Mouse (Mus musculus): ENCODE measurements around the gene Lgalsl. TPM values are rescaled to one million over a fixed set of nuclear protein-coding genes. Genes with fewer than 3 reads are reported as not detected.

Gene Lgalsl
- total and polyA plus RNA-seq, 3 experiments, result 8.1 to 22.7 (median 16.4) TPM

DNA sequence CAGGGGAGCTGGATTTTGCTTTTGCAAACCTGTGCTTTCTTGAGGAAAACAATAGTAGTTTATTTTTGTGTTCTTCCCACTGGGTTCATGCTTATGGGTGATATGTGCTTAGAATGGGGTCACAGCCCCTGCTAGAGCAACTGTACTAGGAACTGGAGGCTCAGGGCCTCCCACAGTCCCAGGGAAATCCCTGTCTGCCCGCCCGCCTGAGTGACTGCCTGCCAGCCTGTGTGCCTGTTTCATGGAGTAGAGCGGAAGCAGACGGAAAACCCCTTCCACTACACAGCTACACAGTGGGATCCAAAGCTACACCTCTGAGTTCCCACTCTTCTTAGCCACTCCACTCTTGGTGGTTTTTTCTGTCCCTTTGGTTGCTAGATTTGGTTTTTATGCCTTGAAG lies 27.1 kb upstream of the Lgalsl start:
- TF ChIP-seq NELFE (IDR thresholded peaks at IDR 0.05; ENCODE audit: low read depth, low read length) (no peak), TBP (conservative IDR thresholded peaks at IDR 0.05; ENCODE audit: low read depth, low read length) (no peak), ZKSCAN1 (IDR thresholded peaks at IDR 0.05; ENCODE audit: borderline replicate concordance, low read depth, low read length) (no peak), SMC3 (IDR thresholded peaks at IDR 0.05; ENCODE audit: low read depth, low read length) (no peak), MXI1 (IDR thresholded peaks at IDR 0.05; ENCODE audit: low read depth, low read length) (no peak), PAX5 (IDR thresholded peaks at IDR 0.05; ENCODE audit: low read length) (no peak), MAX (IDR thresholded peaks at IDR 0.05; ENCODE audit: low read length) (no peak)
- H3K9me3 ChIP-seq (replicated peaks; ENCODE audit: low read length), result no peaks in the 10 kb centered on the region
- dilution Hi-C loops (cut with MboI; ENCODE audit: extremely low pct_ligation_motif_present, extremely low pct_unique_long_range_greater_than_20kb, low sequenced_read_pairs) (no loop called here), in situ Hi-C loops (cut with MboI; ENCODE audit: low pct_ligation_motif_present, low pct_unique_long_range_greater_than_20kb, low sequenced_read_pairs) (no loop called here)
- no peak overlapping the region for H3K4me3 ChIP-seq (replicated peaks in 1 of 3; ENCODE audit: low read depth in 2 of 3, low read length in 2 of 3, poor library complexity in 1 of 3)
- no peak overlapping the region for H3K4me2 ChIP-seq (ENCODE audit: insufficient read depth, low read depth, poor library complexity, severe bottlenecking)
- H3K4me1 ChIP-seq (ENCODE audit: control insufficient read depth in 1 of 2, insufficient read depth in 2 of 2), result peaks cover 6 to 19% of the 10 kb centered on the region in 2 experiments; a peak in 3 of 4 replicates
- H3K79me2 ChIP-seq (replicated peaks; ENCODE audit: control insufficient read depth, extremely low read depth, insufficient read depth, poor library complexity, severe bottlenecking), result no peaks in the 10 kb centered on the region
- no peaks in the 10 kb centered on the region for H3K36me3 ChIP-seq (replicated peaks in 1 of 2; ENCODE audit: control insufficient read depth in 1 of 2, insufficient read depth in 1 of 2, low read length in 1 of 2)
- H3K9ac ChIP-seq (ENCODE audit: insufficient read depth, low read depth), result no peak overlapping the region
- H3K27me3 ChIP-seq (replicated peaks), result no peaks in the 10 kb centered on the region
- DNase-seq (ENCODE audit: extremely low read depth), result no peak
- no peak overlapping the region for H3K27ac ChIP-seq (ENCODE audit: insufficient read depth, low read depth)

DNA sequence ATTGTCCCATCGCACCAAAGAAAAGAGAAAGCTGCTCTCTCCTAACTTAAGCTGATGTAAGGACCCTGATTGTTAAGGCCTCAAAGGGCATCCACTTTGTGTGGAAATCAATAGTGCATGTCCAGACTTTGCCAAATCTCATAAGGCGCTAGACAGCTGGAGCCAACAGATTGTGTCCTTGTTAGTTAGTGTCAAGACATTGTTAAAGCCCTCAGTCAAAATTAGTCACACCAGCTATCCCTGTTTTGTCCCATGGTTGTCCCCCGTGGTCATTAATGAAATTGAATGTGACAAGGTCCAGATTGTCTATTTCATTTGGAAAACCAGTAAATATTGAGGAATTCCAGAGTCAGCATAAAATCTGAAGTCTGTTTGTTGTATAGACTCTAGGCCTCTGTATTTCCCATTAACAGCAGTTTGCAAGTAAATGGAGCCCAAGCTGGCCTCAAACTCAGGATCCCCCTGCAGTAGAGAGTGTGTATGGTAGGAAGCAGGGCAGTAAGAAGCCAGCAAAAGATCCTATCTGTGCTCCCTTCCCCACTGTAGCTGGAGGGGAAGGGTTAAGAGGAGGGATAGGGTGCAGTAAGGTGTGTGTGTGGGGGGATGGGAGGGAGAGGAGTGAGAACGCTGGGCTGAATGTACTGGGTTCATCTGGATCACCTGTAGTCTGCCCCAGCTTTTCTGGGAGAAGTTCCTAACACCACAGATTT lies 23.3 kb upstream of the Lgalsl start:
- no peak overlapping the region for H3K27ac ChIP-seq (ENCODE audit: insufficient read depth, low read depth)
- no peak overlapping the region for H3K4me2 ChIP-seq (ENCODE audit: insufficient read depth, low read depth, poor library complexity, severe bottlenecking)
- no peak for DNase-seq (ENCODE audit: extremely low read depth)
- H3K79me2 ChIP-seq (replicated peaks; ENCODE audit: control insufficient read depth, extremely low read depth, insufficient read depth, poor library complexity, severe bottlenecking), result no peaks in the 10 kb centered on the region
- no peak overlapping the region for H3K9ac ChIP-seq (ENCODE audit: insufficient read depth, low read depth)
- no peak overlapping the region for H3K4me3 ChIP-seq (replicated peaks in 1 of 3; ENCODE audit: low read depth in 2 of 3, low read length in 2 of 3, poor library complexity in 1 of 3)
- H3K27me3 ChIP-seq (replicated peaks), result no peaks in the 10 kb centered on the region
- dilution Hi-C loops (cut with MboI; ENCODE audit: extremely low pct_ligation_motif_present, extremely low pct_unique_long_range_greater_than_20kb, low sequenced_read_pairs) (no loop called here), in situ Hi-C loops (cut with MboI; ENCODE audit: low pct_ligation_motif_present, low pct_unique_long_range_greater_than_20kb, low sequenced_read_pairs) (loop anchor here (5.0 kb wide), 1 partner anchor 33 kb away; no protein-coding TSS in a partner anchor)
- H3K4me1 ChIP-seq (ENCODE audit: control insufficient read depth in 1 of 2, insufficient read depth in 2 of 2), result peaks cover under 1 to 2% of the 10 kb centered on the region in 2 experiments; a peak in 2 of 4 replicates
- H3K9me3 ChIP-seq (replicated peaks; ENCODE audit: low read length), result no peaks in the 10 kb centered on the region
- no peaks in the 10 kb centered on the region for H3K36me3 ChIP-seq (replicated peaks in 1 of 2; ENCODE audit: control insufficient read depth in 1 of 2, insufficient read depth in 1 of 2, low read length in 1 of 2)
- TF ChIP-seq BHLHE40 (IDR thresholded peaks at IDR 0.05; ENCODE audit: low read depth, low read length) (no peak), POLR2AphosphoS2 (IDR thresholded peaks at IDR 0.05; ENCODE audit: low read depth, low read length) (no peak), TCF12 (IDR thresholded peaks at IDR 0.05; ENCODE audit: low read depth, low read length) (no peak), POLR2A (IDR thresholded peaks at IDR 0.05; ENCODE audit: low read depth, low read length) (no peak), MAX (IDR thresholded peaks at IDR 0.05; ENCODE audit: low read length) (no peak), NELFE (IDR thresholded peaks at IDR 0.05; ENCODE audit: low read depth, low read length) (no peak), MYC (IDR thresholded peaks at IDR 0.05; ENCODE audit: low read depth, low read length) (no peak), EP300 (IDR thresholded peaks at IDR 0.05; ENCODE audit: low read length) (no peak), KAT2A (IDR thresholded peaks at IDR 0.05; ENCODE audit: insufficient replicate concordance, low read length) (no peak), USF2 (conservative IDR thresholded peaks at IDR 0.05; ENCODE audit: low read depth, low read length) (no peak), CHD1 (IDR thresholded peaks at IDR 0.05; ENCODE audit: low read depth, low read length) (no peak), MAZ (IDR thresholded peaks at IDR 0.05; ENCODE audit: low read depth, low read length) (no peak), JUN (IDR thresholded peaks at IDR 0.05; ENCODE audit: insufficient read depth, low read depth, low read length) (no peak), ZC3H11A (IDR thresholded peaks at IDR 0.05; ENCODE audit: low read depth, low read length) (no peak), MEF2A (IDR thresholded peaks at IDR 0.05; ENCODE audit: borderline replicate concordance, low read depth, low read length) (no peak), GABPA (IDR thresholded peaks at IDR 0.05; ENCODE audit: insufficient replicate concordance, low read depth, low read length) (no peak), HCFC1 (IDR thresholded peaks at IDR 0.05; ENCODE audit: low read depth, low read length) (no peak)

All from CH12.LX (cell line).